Mouse (Mus musculus): ENCODE results near the gene Saa3.
"Not testable (repeated sequence)": the region's sequence is repeated elsewhere in the genome, so short reads cannot be mapped to it uniquely, and the experiment has no call there.

Saa3 gene

GRCm38 (mm10) chr7:46712250-46712649, 3.2 kb downstream of the Saa3 start:
- no peak for DNase-seq (ENCODE audit: low spot score in 2 of 2)

- peak; percentile 71 to 78 for DNase-seq (ENCODE audit: low spot score in 2 of 2)
Measured at GRCm38 (mm10) chr7:46710390-46710844, 5.1 kb downstream of the Saa3 start, which contains the start of gene Saal1. Gene Saal1 (minus strand): TSS chr7:46710680.

- no peak for DNase-seq (ENCODE audit: low spot score in 2 of 2)
Measured at GRCm38 (mm10) chr7:46700521-46701025, 14.9 kb downstream of the Saa3 start.

- DNase-seq (ENCODE audit: low spot score in 2 of 2), result no peak
Measured at GRCm38 (mm10) chr7:46696754-46697153, 18.7 kb downstream of the Saa3 start.

GRCm38 (mm10) chr7:46686827-46687226, 28.7 kb downstream of the Saa3 start:
- no peak for DNase-seq (ENCODE audit: low spot score in 2 of 2)

- DNase-seq (ENCODE audit: low spot score in 2 of 2), result no peak
Measured at GRCm38 (mm10) chr7:46680732-46681131, 34.8 kb downstream of the Saa3 start.

- DNase-seq (ENCODE audit: low spot score in 2 of 2), result not testable (repeated sequence)
Measured at GRCm38 (mm10) chr7:46679044-46679443, 36.5 kb downstream of the Saa3 start.

- DNase-seq (ENCODE audit: low spot score in 2 of 2), result no peak
Measured at GRCm38 (mm10) chr7:46678417-46678816, 37.1 kb downstream of the Saa3 start.

GRCm38 (mm10) chr7:46676808-46677360, 38.6 kb downstream of the Saa3 start:
- DNase-seq (ENCODE audit: low spot score in 2 of 2), result no peak

GRCm38 (mm10) chr7:46675886-46676285, 39.6 kb downstream of the Saa3 start:
- no peak for DNase-seq (ENCODE audit: low spot score in 2 of 2)

GRCm38 (mm10) chr7:46675061-46675460, 40.4 kb downstream of the Saa3 start:
- no peak for DNase-seq (ENCODE audit: low spot score in 2 of 2)

GRCm38 (mm10) chr7:46672160-46672672, 43.3 kb downstream of the Saa3 start, which contains the start of gene Tph1:
Gene Tph1 (minus strand): TSS chr7:46672537.
- DNase-seq (ENCODE audit: low spot score in 2 of 2), result no peak

- no peak for DNase-seq (ENCODE audit: low spot score in 2 of 2)
Measured at GRCm38 (mm10) chr7:46667256-46667655, 48.2 kb downstream of the Saa3 start.

GRCm38 (mm10) chr7:46665236-46665635, 50.3 kb downstream of the Saa3 start:
- no peak for DNase-seq (ENCODE audit: low spot score in 2 of 2)
